Mouse (Mus musculus) ES-Bruce4 (cell line): ENCODE measurements around the gene Htr3b. TPM values are rescaled to one million over a fixed set of nuclear protein-coding genes. Genes with fewer than 3 reads are reported as not detected.

Source experiments
- H3K27ac ChIP-seq: 2 replicates; pipeline ENCODE4 v1.5.1; 2012; ENCODE audit warnings: low read length, inconsistent platforms; ENCODE audit not compliant: insufficient read depth
- H3K27me3 ChIP-seq: 2 replicates; pipeline ENCODE4 v1.6.1; 2012; ENCODE audit warnings: mild to moderate bottlenecking, low read length, inconsistent platforms; ENCODE audit not compliant: control insufficient read depth, poor library complexity, insufficient read depth, severe bottlenecking
- H3K36me3 ChIP-seq: 2 replicates; pipeline ENCODE4 v1.6.1; 2012; ENCODE audit warnings: inconsistent platforms, mild to moderate bottlenecking, low read length, moderate library complexity; ENCODE audit not compliant: control insufficient read depth, poor library complexity, insufficient read depth, severe bottlenecking
- H3K4me1 ChIP-seq: one replicate; pipeline ENCODE4 v1.8.1; 2011; ENCODE audit warnings: low read length; ENCODE audit not compliant: control insufficient read depth, insufficient read depth
- H3K4me3 ChIP-seq: 2 replicates; pipeline ENCODE4 v1.5.1; 2011; ENCODE audit warnings: low read depth, mild to moderate bottlenecking, low read length
- H3K9ac ChIP-seq: 2 replicates; pipeline ENCODE4 v1.6.1; 2012; ENCODE audit warnings: low read depth, mild to moderate bottlenecking, inconsistent platforms; ENCODE audit not compliant: poor library complexity, severe bottlenecking
- H3K9me3 ChIP-seq: replicated peaks from 2 replicates; pipeline ENCODE4 v1.6.1; 2012; ENCODE audit warnings: mild to moderate bottlenecking, low read length, inconsistent platforms; ENCODE audit not compliant: control insufficient read depth, poor library complexity, insufficient read depth, severe bottlenecking
- CTCF ChIP-seq: IDR thresholded peaks from one replicate; pipeline ENCODE4 v1.8.1; 2011; ENCODE audit warnings: low read depth, low read length
- EP300 ChIP-seq: IDR thresholded peaks from 2 replicates; pipeline ENCODE4 v1.6.1; 2011; ENCODE audit warnings: low read depth, low read length; ENCODE audit not compliant: insufficient read depth
- POLR2A ChIP-seq: IDR thresholded peaks from one replicate; pipeline ENCODE4 v1.8.1; 2011; ENCODE audit warnings: low read length; ENCODE audit not compliant: insufficient read depth
- polyA plus RNA-seq: library from polyadenylated mRNA; stranded (reverse); fragments of >200 nt; gene quantifications from 2 replicates; pipeline ENCODE4 v1.2.4, GENCODE M21; 2011; ENCODE audit warnings: low read depth; ENCODE audit not compliant: missing spikeins, insufficient read depth, insufficient read length

Gene Htr3b
- not detected in 2 replicates for polyA plus RNA-seq

- Histone ChIP-seq H3K36me3 (no peaks in the 10 kb centered on the region), H3K9me3 (no peaks in the 10 kb centered on the region), H3K4me1 (no peaks in the 10 kb centered on the region), H3K9ac (no peak within 1 kb of the TSS), H3K4me3 (no peak within 1 kb of the TSS), H3K27me3 (peaks cover 2% of the 10 kb centered on the region), H3K27ac (no peak within 1 kb of the TSS)
- peak; percentile 45 for TF ChIP-seq CTCF
- no peak for TF ChIP-seq POLR2A
Observed at GRCm38 (mm10) chr9:48964587-48965040, at the start of gene Htr3b. TSS of gene Htr3b (minus strand) at chr9:48964990.

- peaks cover 63% of the 10 kb centered on the region for H3K36me3 ChIP-seq
- H3K4me1 ChIP-seq: peaks cover 5% of the 10 kb centered on the region
- no peak overlapping the region for H3K9ac ChIP-seq
- H3K27me3 ChIP-seq: no peaks in the 10 kb centered on the region
- TF ChIP-seq POLR2A (no peak), CTCF (no peak), EP300 (no peak)
- no peaks in the 10 kb centered on the region for H3K9me3 ChIP-seq
- no peak overlapping the region for H3K4me3 ChIP-seq
- H3K27ac ChIP-seq: no peak overlapping the region
Observed at GRCm38 (mm10) chr9:48999256-48999655, 34.5 kb upstream of the Htr3b start.

GRCm38 (mm10) chr9:48995735-48996134 lies 30.9 kb upstream of the Htr3b start:
- Histone ChIP-seq H3K27me3 (no peaks in the 10 kb centered on the region), H3K4me1 (peaks cover 7% of the 10 kb centered on the region), H3K9ac (no peak overlapping the region), H3K27ac (peak overlapping the region; percentile 81; the same call in 1 of the 2 replicates), H3K4me3 (no peak overlapping the region), H3K36me3 (peaks cover 35% of the 10 kb centered on the region), H3K9me3 (no peaks in the 10 kb centered on the region)
- TF ChIP-seq CTCF (peak; percentile 11), EP300 (no peak)

GRCm38 (mm10) chr9:48994779-48995178 lies 30.0 kb upstream of the Htr3b start:
- TF ChIP-seq EP300 (no peak), POLR2A (no peak), CTCF (no peak)
- peaks cover 7% of the 10 kb centered on the region for H3K4me1 ChIP-seq
- peaks cover 26% of the 10 kb centered on the region for H3K36me3 ChIP-seq
- no peak overlapping the region for H3K27ac ChIP-seq
- no peaks in the 10 kb centered on the region for H3K27me3 ChIP-seq
- no peaks in the 10 kb centered on the region for H3K9me3 ChIP-seq
- no peak overlapping the region for H3K9ac ChIP-seq
- no peak overlapping the region for H3K4me3 ChIP-seq

- peak overlapping the region; percentile 26; the same call in 1 of the 2 replicates for H3K9ac ChIP-seq
- TF ChIP-seq CTCF: no peak
- no peak for TF ChIP-seq EP300
- no peak for TF ChIP-seq POLR2A
- H3K36me3 ChIP-seq: peaks cover 8% of the 10 kb centered on the region
- peak overlapping the region; percentile 22; the same call in 1 of the 2 replicates for H3K4me3 ChIP-seq
- H3K27ac ChIP-seq: peak overlapping the region; percentile 99
- H3K27me3 ChIP-seq: no peaks in the 10 kb centered on the region
- peaks cover 1% of the 10 kb centered on the region for H3K4me1 ChIP-seq
- no peaks in the 10 kb centered on the region for H3K9me3 ChIP-seq
Observed at GRCm38 (mm10) chr9:48991671-48992070, 26.9 kb upstream of the Htr3b start.

- Histone ChIP-seq H3K27ac (peak overlapping the region; percentile 89), H3K9ac (peak overlapping the region; percentile 53), H3K36me3 (no peaks in the 10 kb centered on the region), H3K4me3 (peak overlapping the region; percentile 76), H3K9me3 (no peaks in the 10 kb centered on the region; the same call in 1 of the 2 replicates), H3K27me3 (no peaks in the 10 kb centered on the region), H3K4me1 (no peaks in the 10 kb centered on the region)
- TF ChIP-seq CTCF (no peak), EP300 (peak; percentile 86; the same call in 1 of the 2 replicates), POLR2A (no peak)
Observed at GRCm38 (mm10) chr9:48987201-48988101, 22.7 kb upstream of the Htr3b start.
